Mouse (Mus musculus) heart, postnatal 10 days (tissue): Measurements from ENCODE around the gene Ntng1. TPM values are rescaled to one million over a fixed set of nuclear protein-coding genes. Genes with fewer than 3 reads are reported as not detected.

Source experiments
- DNase-seq, 2 experiments: peaks; one replicate each; pipeline ENCODE4 v3.0.0; 2021
- intact Hi-C: fragments of 180-260 bp; cut with DNase I; formaldehyde crosslinking; loops from one replicate; pipeline ENCODE4 v1.15.1; 2025
- total RNA-seq, 2 experiments: library from RNA; stranded (reverse); gene quantifications; 2 replicates each; pipeline ENCODE4 v1.2.3; 2021

Ntng1 gene
- total RNA-seq, 2 experiments from 2014 or later: 0.17 to 0.74 TPM

GRCm38 (mm10) chr3:110055915-110056314 is 87.9 kb downstream of the Ntng1 start:
- no peak for DNase-seq
- intact Hi-C loops: no loop called here

DNA sequence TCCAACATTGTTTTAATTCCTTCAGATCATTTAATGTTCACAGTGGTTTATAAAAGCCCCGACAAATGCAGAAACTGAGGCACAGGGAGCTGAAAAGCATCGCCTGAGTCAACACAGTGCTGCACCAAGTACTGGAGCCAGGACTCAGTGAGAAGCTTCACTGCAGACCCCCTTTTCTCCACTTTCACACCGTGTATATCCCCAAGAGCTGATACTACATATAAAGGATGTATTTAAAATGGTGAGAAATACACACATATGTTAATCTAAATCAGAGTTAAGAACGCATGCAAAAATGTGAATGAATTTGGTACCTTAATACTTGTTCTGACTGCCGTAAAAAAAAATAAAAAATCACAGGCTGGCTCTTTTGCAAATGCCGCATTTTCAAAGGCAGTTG is 88.4 kb downstream of the Ntng1 start:
- no peak for DNase-seq
- intact Hi-C loops: no loop called here

- intact Hi-C loops: no loop called here
- no peak for DNase-seq
Observed at GRCm38 (mm10) chr3:110054125-110054524, 89.7 kb downstream of the Ntng1 start.

DNA sequence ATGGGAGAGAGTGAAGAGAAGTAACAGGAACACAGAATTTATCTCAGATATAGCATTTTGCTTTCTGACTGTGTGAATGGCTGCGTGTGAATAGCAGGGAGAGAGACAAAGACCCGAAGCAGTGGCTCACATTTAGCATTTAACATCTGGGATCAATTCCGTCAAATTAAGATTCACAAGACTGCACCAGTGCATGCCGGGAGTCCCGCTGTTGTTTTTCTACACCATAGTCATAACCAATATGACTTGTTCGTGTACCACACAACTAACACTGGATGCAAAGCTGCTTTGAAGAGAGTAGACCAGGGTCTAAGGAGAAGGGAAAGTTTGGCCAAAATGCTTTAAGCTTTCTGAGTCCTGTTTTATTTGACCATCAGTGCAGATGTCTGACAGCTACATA is 95.7 kb downstream of the Ntng1 start:
- intact Hi-C loops: no loop called here
- no peak for DNase-seq

- DNase-seq: no peak
- intact Hi-C loops: no loop called here
Observed at GRCm38 (mm10) chr3:110046750-110047149, 97.1 kb downstream of the Ntng1 start.

DNA sequence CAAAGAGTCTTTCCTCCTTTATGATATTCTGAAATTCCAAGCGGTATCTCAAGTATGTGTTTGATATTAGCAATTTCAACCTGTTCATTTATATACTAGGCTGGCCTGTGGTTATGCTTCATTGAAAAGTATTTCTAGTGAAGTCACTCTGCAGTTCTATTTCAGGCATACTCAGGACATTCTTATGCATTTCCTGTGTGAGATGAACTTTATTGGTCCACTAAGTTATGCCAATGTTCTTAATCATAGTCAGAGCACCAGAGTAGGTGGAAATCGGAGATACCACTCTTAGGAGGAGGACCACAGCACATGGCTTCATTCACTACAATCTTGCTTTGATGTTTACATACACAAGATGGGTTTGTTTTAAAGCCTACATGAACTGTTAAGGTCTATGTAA is 99.6 kb downstream of the Ntng1 start:
- intact Hi-C loops: no loop called here
- DNase-seq: no peak

DNA sequence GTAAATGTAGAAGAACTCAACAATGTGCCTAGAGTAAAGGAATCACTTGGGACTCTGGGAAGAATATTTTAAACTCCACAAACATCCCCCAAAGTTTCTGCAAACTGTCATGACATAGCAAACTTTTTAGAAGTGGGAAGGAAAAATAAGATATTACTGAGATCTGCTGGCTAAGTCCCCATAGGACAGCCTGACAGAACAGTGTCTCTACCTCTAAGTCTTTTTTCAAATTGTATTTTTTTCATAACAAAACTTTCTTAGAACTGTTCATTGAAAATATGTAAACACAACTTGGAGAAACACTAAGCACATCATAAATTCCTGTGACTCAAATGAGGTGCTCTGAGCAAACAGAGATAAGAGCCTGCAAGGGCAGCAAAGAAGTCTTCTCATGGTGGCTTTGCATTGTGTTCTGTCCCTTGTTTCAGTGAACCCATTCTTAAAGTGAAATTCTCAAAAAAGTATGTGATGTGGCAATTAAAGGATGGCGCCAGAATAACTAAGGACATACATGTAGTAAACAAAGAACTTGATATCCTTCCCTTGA is 100.1 kb downstream of the Ntng1 start:
- DNase-seq: no peak
- intact Hi-C loops: no loop called here

DNA sequence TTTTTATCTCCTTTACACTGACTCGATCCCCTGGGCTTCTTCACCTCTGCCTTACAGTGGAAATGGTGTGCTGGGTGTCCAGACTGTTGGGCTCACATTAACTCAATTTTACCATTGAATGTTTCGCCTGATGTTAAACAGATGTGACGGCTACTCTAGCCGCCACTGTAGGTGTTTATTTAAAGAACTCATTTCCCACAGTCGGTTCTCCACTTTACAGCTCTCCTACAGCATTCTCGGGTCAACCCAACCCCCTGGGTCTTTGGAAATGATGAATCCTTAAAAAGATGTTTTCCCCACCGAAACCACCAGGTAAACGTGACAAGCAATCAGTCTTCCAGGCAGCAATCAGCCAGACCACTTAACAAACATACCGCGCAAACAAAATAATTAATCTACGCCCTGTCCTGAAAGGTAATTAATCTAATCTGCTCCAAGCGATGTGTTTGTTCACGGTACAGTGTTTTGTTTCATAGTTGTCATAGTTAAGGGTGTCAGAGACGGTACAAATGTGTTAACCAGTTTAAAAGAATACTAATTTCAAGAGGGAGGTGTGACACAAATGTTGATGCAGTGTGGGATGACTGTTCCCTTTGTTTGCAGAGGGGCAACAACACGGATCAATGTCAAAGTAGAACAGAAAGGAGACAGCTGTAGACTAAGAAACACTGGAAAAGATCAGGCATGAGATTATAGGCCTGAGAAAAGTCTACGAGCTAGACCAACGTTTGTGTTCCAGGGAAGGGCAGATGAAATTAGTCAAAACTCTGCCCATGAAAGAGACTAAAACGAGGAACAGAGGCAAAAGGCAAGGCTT is 120.8 kb downstream of the Ntng1 start:
- DNase-seq: no peak
- intact Hi-C loops: no loop called here

DNA sequence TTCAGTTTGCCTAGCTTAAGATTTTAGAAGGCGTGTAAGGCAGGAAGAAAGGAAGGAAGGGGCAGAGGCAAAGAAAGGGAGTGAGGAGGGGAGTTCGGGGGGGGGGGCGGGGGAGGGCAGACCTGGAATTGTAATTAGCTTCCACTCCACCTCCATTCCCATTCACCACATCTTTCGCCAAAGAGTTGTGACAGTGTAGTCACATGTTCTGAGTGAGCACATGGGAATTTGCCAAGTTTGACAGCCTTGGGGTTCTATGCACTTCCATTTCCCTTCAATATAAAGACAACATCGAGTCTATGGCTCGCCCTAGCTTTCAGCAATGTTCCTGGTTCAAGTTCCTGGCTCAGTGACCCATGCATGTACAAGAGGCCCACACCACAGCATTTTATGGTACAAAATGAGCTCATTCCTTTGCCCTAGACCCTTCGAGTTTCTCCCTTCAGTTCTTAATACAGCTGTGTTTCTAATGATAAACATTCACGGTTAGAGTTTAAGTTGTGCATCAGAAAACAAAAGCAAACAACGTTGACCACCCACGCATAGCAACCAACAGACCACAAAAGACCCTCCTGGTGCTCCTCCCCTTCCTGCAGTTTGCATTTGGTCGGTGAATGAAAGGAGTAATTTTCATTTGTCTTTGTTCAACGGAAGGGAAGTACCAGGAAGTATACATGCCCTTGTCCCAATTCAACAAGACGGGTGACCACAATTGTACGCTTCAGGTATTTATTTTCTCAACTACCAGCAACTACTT is 132.8 kb downstream of the Ntng1 start:
- intact Hi-C loops: no loop called here
- DNase-seq: no peak

GRCm38 (mm10) chr3:110010441-110010840 is 133.4 kb downstream of the Ntng1 start:
- no peak for DNase-seq
- intact Hi-C loops: no loop called here

- DNase-seq: no peak
- intact Hi-C loops: no loop called here
Observed at GRCm38 (mm10) chr3:110000349-110000748, 143.5 kb downstream of the Ntng1 start.

DNA sequence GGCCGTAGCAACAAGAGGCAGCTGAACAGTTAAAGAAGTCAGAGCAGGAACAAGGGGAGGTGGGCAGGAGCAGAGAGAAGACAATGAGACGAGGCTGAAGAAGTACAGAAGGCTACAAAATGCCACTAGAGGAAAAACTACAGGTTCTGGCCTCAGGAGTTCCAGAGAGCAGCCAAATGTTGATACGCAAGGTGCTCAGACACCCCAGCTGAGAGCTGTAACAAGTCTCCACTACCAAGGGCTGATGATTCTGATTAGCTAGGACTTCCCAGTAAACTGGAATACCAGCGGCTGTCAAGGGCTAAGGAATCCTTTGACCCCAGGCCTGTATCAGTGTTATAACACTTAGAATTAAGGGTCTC is 148.2 kb downstream of the Ntng1 start:
- intact Hi-C loops: no loop called here
- DNase-seq: no peak

- no peak for DNase-seq
- intact Hi-C loops: no loop called here
Observed at GRCm38 (mm10) chr3:109994978-109995662, 148.7 kb downstream of the Ntng1 start.

- DNase-seq: peak in 1 of 2 experiments; percentile 4
Observed at GRCm38 (mm10) chr3:109984086-109984485, 159.7 kb downstream of the Ntng1 start.

DNA sequence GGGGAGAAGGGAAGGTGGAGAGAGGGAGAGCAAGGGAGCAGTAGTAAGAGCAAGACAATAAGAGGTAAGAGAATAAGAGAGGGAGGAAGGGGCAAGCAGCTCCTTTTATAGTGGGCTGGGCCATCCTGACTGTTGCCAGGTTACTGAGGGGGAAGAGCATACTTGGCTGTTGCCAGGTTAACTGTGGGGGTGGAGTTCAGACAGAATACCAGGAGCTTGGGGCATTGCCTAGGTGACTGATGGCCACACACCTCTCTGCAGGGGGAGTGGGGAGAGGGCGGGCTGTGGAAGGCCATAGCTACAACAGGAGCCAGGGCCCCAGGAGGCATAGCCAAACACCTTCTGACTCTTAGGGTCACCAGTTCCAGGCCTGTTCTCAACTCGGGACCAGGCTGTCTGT is 166.2 kb downstream of the Ntng1 start:
- intact Hi-C loops: no loop called here
- DNase-seq: no peak

More at GRCm38 (mm10) chr3:109984086-109984485, 159.7 kb downstream of the Ntng1 start:
- intact Hi-C loops: no loop called here

- no peak for DNase-seq
- intact Hi-C loops: no loop called here
Observed at GRCm38 (mm10) chr3:109975106-109975505, 168.7 kb downstream of the Ntng1 start.

DNA sequence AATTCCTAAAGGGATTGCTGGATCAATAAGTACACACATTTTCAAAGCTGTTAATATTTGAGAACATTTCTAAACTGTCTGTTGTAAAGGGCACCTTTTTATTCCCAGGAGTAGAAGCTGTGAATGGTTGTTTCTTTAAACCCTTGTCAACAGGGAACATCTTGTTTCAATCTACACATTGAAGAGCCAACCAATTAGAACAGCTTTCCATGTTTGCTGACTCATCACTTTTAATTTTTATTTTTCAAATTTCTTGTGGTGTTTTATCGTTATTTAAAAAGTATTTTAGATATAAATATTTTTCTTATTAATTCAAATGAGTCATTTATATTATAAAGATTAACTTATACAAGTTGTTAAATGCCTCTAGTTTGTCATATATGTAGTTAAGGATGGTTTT is 172.3 kb downstream of the Ntng1 start:
- DNase-seq: no peak
- intact Hi-C loops: no loop called here

- intact Hi-C loops: no loop called here
- no peak for DNase-seq
Observed at GRCm38 (mm10) chr3:109970181-109970580, 173.6 kb downstream of the Ntng1 start.

- intact Hi-C loops: no loop called here
Observed at GRCm38 (mm10) chr3:109962631-109963030, 181.2 kb downstream of the Ntng1 start.

DNA sequence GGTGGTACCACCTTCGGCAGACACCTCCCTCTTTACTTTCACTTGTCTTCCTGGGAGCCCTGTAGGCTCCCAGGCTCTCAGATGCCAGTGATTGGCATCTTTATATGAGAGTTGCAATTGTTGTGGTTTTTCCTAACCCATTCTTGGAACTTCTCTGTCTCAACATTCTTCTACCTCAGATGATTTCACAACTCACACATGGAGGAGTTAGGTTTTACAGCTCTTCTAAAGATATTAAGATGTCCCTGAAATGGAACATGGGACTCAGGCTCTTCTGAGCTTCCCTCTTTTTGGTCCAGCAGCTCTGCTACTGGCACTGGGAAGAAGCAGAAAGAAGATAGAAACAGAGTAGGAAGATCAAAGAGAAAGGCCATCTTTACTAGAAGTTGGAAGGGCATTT is 200.9 kb downstream of the Ntng1 start:
- no peak for DNase-seq
- intact Hi-C loops: no loop called here

More at GRCm38 (mm10) chr3:109962631-109963030, 181.2 kb downstream of the Ntng1 start:
- DNase-seq: no peak

DNA sequence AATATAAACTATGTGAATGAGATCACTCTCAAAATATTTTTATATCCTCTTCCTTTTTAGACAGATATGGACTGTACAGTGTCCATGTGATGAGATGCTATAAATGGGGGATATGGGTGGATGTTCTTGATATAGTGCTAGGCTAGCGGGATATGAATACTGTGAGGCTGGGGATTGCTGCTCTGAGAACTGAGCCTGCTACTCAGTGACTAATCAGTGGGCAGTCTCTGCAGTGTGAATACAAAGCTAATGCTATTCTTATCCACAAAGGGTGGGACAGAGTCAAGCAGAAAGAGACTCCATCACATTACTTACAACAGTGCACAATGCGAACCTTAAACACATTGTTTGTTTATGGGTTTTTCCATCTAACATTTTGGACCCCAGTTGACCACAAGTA is 206.2 kb downstream of the Ntng1 start:
- intact Hi-C loops: no loop called here
- no peak for DNase-seq
